Mouse (Mus musculus) gastrocnemius, postnatal 25 days (tissue): ENCODE measurements around the gene Tiprl. TPM values are rescaled to one million over a fixed set of nuclear protein-coding genes. Genes with fewer than 3 reads are reported as not detected.

Experiments used
- DNase-seq: peaks from one replicate; pipeline ENCODE4 v3.0.0; 2022
- total RNA-seq, 2 experiments: library from RNA; stranded (reverse); gene quantifications; 1 replicate in 1 of 2; 2 replicates in 1 of 2; pipeline ENCODE4 v1.2.3; 2021

The Tiprl gene
- total RNA-seq, 2 experiments from 2014 or later, result 15.9 to 21.0 TPM

DNA sequence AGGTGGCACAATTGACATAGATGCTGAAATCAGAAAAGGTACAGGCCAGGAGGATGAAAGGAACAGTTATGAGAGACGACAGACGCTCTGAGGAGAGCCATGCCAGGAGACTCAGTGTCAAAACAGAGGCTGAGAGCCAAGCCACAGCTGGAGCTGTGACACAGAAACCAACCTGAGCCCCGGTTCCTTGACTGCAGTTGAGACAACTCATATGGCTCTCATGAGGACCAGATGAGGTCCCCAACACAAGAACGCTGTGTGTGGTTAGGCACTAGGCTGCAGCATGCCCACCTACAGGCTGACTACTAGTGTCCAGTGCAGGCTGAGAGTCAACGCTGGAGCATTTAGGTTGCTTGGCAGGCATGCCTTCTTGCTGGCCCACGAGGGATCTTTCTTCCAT, 58.7 kb downstream of the Tiprl start:
- no peak for DNase-seq

GRCm38 (mm10) chr1:165174059-165174616, 62.7 kb downstream of the Tiprl start:
- no peak for DNase-seq

DNA sequence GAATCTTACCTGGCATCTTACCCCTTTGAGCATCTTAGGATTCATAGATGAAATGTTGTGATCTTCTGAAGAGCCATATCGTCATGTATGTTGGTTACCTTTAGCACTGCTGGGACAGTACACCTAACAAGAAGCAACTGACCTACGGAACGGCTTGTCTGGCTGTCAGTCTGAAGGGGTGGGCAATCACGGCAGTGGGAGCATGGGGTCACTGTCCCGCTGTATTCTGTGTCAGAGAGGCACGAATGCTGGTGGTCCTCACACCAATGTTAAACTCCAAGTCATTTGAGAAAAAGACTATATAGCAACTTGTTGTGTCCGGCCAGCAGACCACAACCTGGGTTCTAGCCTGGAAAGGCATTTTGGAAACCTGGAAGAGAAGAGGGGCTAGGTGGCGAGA, 65.5 kb downstream of the Tiprl start:
- DNase-seq, result no peak

- no peak for DNase-seq
Observed at GRCm38 (mm10) chr1:165170157-165170556, 66.6 kb downstream of the Tiprl start.

- no peak for DNase-seq
Observed at GRCm38 (mm10) chr1:165169462-165169861, 67.3 kb downstream of the Tiprl start.

GRCm38 (mm10) chr1:165164920-165165319, 71.9 kb downstream of the Tiprl start:
- DNase-seq, result no peak

Other genes with a start within 250 kb of the Tiprl start
- gene Tbx19, start 76.2 kb downstream of the Tiprl start, total RNA-seq, result not detected
- gene Sft2d2, start 42.6 kb downstream of the Tiprl start, total RNA-seq, result 1 to 10 TPM; 7.4 to 7.5 TPM
- gene Gpr161, start 58.8 kb upstream of the Tiprl start, total RNA-seq, result 1 to 10 TPM; 1.3 TPM
- 100 to 1,000 TPM; 202 to 262 TPM for gene Dcaf6, start 223.5 kb upstream of the Tiprl start, total RNA-seq
- gene Mpc2, start 223.6 kb upstream of the Tiprl start, total RNA-seq, result 100 to 1,000 TPM; 333 to 337 TPM
- gene Adcy10, start 248.2 kb upstream of the Tiprl start, total RNA-seq, result under 1 TPM in 1 of 2 experiments, not detected in 1; 0.40 TPM